Mouse (Mus musculus): ENCODE results near the gene Pgs1. TPM values are rescaled to one million over a fixed set of nuclear protein-coding genes. Genes with fewer than 3 reads are reported as not detected.

The Pgs1 gene
- polyA plus RNA-seq, 1 experiment, result 65.8 TPM

- H3ac ChIP-seq (ENCODE audit: control insufficient read depth, insufficient read length, low read depth), result no peak overlapping the region
- no peaks in the 10 kb centered on the region for H3K36me3 ChIP-seq (ENCODE audit: control insufficient read depth, insufficient read depth)
- peaks cover 64% of the 10 kb centered on the region for H3K27me3 ChIP-seq (ENCODE audit: control insufficient read depth, insufficient read depth, insufficient read length)
- no peaks in the 10 kb centered on the region for H3K79me3 ChIP-seq (ENCODE audit: low read depth)
- TF ChIP-seq CTCF (IDR thresholded peaks at IDR 0.05; ENCODE audit: control insufficient read depth, insufficient read depth, insufficient read length) (no peak), USF1 (IDR thresholded peaks at IDR 0.05; ENCODE audit: low read depth) (peak; percentile 71)
- no peak overlapping the region for H3K4me3 ChIP-seq (ENCODE audit: insufficient read depth, poor library complexity, severe bottlenecking)
- no peaks in the 10 kb centered on the region for H3K79me2 ChIP-seq (ENCODE audit: control insufficient read depth, insufficient read depth)
These were observed 72.8 kb downstream of the Pgs1 start for GRCm38 (mm10) chr11:118058872-118059271.

- Histone ChIP-seq H3K4me3 (ENCODE audit: insufficient read depth, poor library complexity, severe bottlenecking) (no peak overlapping the region), H3K79me3 (ENCODE audit: low read depth) (no peaks in the 10 kb centered on the region), H3K79me2 (ENCODE audit: control insufficient read depth, insufficient read depth) (no peaks in the 10 kb centered on the region), H3ac (ENCODE audit: control insufficient read depth, insufficient read length, low read depth) (no peak overlapping the region), H3K36me3 (ENCODE audit: control insufficient read depth, insufficient read depth) (no peaks in the 10 kb centered on the region), H3K27me3 (ENCODE audit: control insufficient read depth, insufficient read depth, insufficient read length) (peaks cover 62% of the 10 kb centered on the region)
- TF ChIP-seq USF1 (IDR thresholded peaks at IDR 0.05; ENCODE audit: low read depth) (no peak), FOSL1 (IDR thresholded peaks at IDR 0.05; ENCODE audit: insufficient read depth, low read length, poor library complexity, severe bottlenecking) (no peak), MAX (IDR thresholded peaks at IDR 0.05) (no peak), CTCF (IDR thresholded peaks at IDR 0.05; ENCODE audit: control insufficient read depth, insufficient read depth, insufficient read length) (no peak)
These were observed 73.9 kb downstream of the Pgs1 start for GRCm38 (mm10) chr11:118060038-118060437.

- H3ac ChIP-seq (ENCODE audit: control insufficient read depth, insufficient read length, low read depth), result no peak overlapping the region
- H3K79me3 ChIP-seq (ENCODE audit: low read depth), result no peaks in the 10 kb centered on the region
- H3K4me3 ChIP-seq (ENCODE audit: insufficient read depth, poor library complexity, severe bottlenecking), result no peak overlapping the region
- H3K36me3 ChIP-seq (ENCODE audit: control insufficient read depth, insufficient read depth), result no peaks in the 10 kb centered on the region
- no peak for TF ChIP-seq CTCF (IDR thresholded peaks at IDR 0.05; ENCODE audit: control insufficient read depth, insufficient read depth, insufficient read length)
- TF ChIP-seq MYOG (IDR thresholded peaks at IDR 0.05; ENCODE audit: control insufficient read depth, extremely low read depth, insufficient read length), result no peak
- TF ChIP-seq CEBPB (IDR thresholded peaks at IDR 0.05; ENCODE audit: low read depth), result no peak
- TF ChIP-seq FOSL1 (IDR thresholded peaks at IDR 0.05; ENCODE audit: insufficient read depth, low read length, poor library complexity, severe bottlenecking), result no peak
- TF ChIP-seq MAX (IDR thresholded peaks at IDR 0.05), result no peak
- TF ChIP-seq MYOD1 (IDR thresholded peaks at IDR 0.05; ENCODE audit: control insufficient read depth, insufficient read length, low read depth), result no peak
- H3K27me3 ChIP-seq (ENCODE audit: control insufficient read depth, insufficient read depth, insufficient read length), result peaks cover 74% of the 10 kb centered on the region
- H3K79me2 ChIP-seq (ENCODE audit: control insufficient read depth, insufficient read depth), result no peaks in the 10 kb centered on the region
These were observed 81.5 kb downstream of the Pgs1 start for GRCm38 (mm10) chr11:118067588-118067987.

- no peak overlapping the region for H3K4me3 ChIP-seq (ENCODE audit: insufficient read depth, poor library complexity, severe bottlenecking)
- no peak overlapping the region for H3ac ChIP-seq (ENCODE audit: control insufficient read depth, insufficient read length, low read depth)
- TF ChIP-seq USF1 (IDR thresholded peaks at IDR 0.05; ENCODE audit: low read depth), result no peak
- TF ChIP-seq FOSL1 (IDR thresholded peaks at IDR 0.05; ENCODE audit: insufficient read depth, low read length, poor library complexity, severe bottlenecking), result no peak
- no peak for TF ChIP-seq MAX (IDR thresholded peaks at IDR 0.05)
- no peak for TF ChIP-seq CEBPB (IDR thresholded peaks at IDR 0.05; ENCODE audit: low read depth)
- TF ChIP-seq CTCF (IDR thresholded peaks at IDR 0.05; ENCODE audit: control insufficient read depth, insufficient read depth, insufficient read length), result no peak
- TF ChIP-seq MYOD1 (IDR thresholded peaks at IDR 0.05; ENCODE audit: control insufficient read depth, insufficient read length, low read depth), result no peak
- TF ChIP-seq MYOG (IDR thresholded peaks at IDR 0.05; ENCODE audit: control insufficient read depth, extremely low read depth, insufficient read length), result no peak
- H3K36me3 ChIP-seq (ENCODE audit: control insufficient read depth, insufficient read depth), result no peaks in the 10 kb centered on the region
- H3K27me3 ChIP-seq (ENCODE audit: control insufficient read depth, insufficient read depth, insufficient read length), result peaks cover 79% of the 10 kb centered on the region
- no peaks in the 10 kb centered on the region for H3K79me2 ChIP-seq (ENCODE audit: control insufficient read depth, insufficient read depth)
- H3K79me3 ChIP-seq (ENCODE audit: low read depth), result no peaks in the 10 kb centered on the region
These were observed 82.8 kb downstream of the Pgs1 start for GRCm38 (mm10) chr11:118068812-118069332.

GRCm38 (mm10) chr11:118071227-118071912 lies 85.3 kb downstream of the Pgs1 start:
- no peaks in the 10 kb centered on the region for H3K36me3 ChIP-seq (ENCODE audit: control insufficient read depth, insufficient read depth)
- TF ChIP-seq FOSL1 (IDR thresholded peaks at IDR 0.05; ENCODE audit: insufficient read depth, low read length, poor library complexity, severe bottlenecking), result no peak
- TF ChIP-seq USF1 (IDR thresholded peaks at IDR 0.05; ENCODE audit: low read depth), result no peak
- no peak for TF ChIP-seq MYOD1 (IDR thresholded peaks at IDR 0.05; ENCODE audit: control insufficient read depth, insufficient read length, low read depth)
- TF ChIP-seq CTCF (IDR thresholded peaks at IDR 0.05; ENCODE audit: control insufficient read depth, insufficient read depth, insufficient read length), result no peak
- TF ChIP-seq CEBPB (IDR thresholded peaks at IDR 0.05; ENCODE audit: low read depth), result no peak
- TF ChIP-seq MAX (IDR thresholded peaks at IDR 0.05), result no peak
- TF ChIP-seq MYOG (IDR thresholded peaks at IDR 0.05; ENCODE audit: control insufficient read depth, extremely low read depth, insufficient read length), result no peak

More at GRCm38 (mm10) chr11:118071227-118071912, 85.3 kb downstream of the Pgs1 start:
- Histone ChIP-seq H3K79me3 (ENCODE audit: low read depth) (no peaks in the 10 kb centered on the region), H3K79me2 (ENCODE audit: control insufficient read depth, insufficient read depth) (no peaks in the 10 kb centered on the region), H3ac (ENCODE audit: control insufficient read depth, insufficient read length, low read depth) (no peak overlapping the region), H3K4me3 (ENCODE audit: insufficient read depth, poor library complexity, severe bottlenecking) (no peak overlapping the region), H3K27me3 (ENCODE audit: control insufficient read depth, insufficient read depth, insufficient read length) (peaks cover 64% of the 10 kb centered on the region)

Small RNA genes within 50 kb of the gene (microRNA-seq; reads per million reads assigned to microRNA genes)
- 1.3 reads per million, percentile 30 among the genes with 10 or more reads in this experiment for gene Mir6933 (ENCODE audit: borderline microRNAs expressed)

Other genes starting within 250 kb of the Pgs1 start
- 0.09 TPM for gene Tmc8, start 204.2 kb upstream of the Pgs1 start, polyA plus RNA-seq (2012; fragmentation: generic; extraction: Trizol)
- gene Tmc6, start 204.1 kb upstream of the Pgs1 start, polyA plus RNA-seq (2012; fragmentation: generic; extraction: Trizol), result 23.2 TPM
- not detected for gene 6030468B19Rik, start 188.6 kb upstream of the Pgs1 start, polyA plus RNA-seq (2012; fragmentation: generic; extraction: Trizol)
- 0.16 TPM for gene Gm20708, start 176.6 kb upstream of the Pgs1 start, polyA plus RNA-seq (2012; fragmentation: generic; extraction: Trizol)
- 65.3 TPM for gene Syngr2, start 176.6 kb upstream of the Pgs1 start, polyA plus RNA-seq (2012; fragmentation: generic; extraction: Trizol)
- gene Afmid, start 160.4 kb upstream of the Pgs1 start, polyA plus RNA-seq (2012; fragmentation: generic; extraction: Trizol), result 3.2 TPM
- gene Tk1, start 160.2 kb upstream of the Pgs1 start, polyA plus RNA-seq (2012; fragmentation: generic; extraction: Trizol), result 265 TPM
- 230 TPM for gene Birc5, start 137.0 kb upstream of the Pgs1 start, polyA plus RNA-seq (2012; fragmentation: generic; extraction: Trizol)
- gene Tmem235, start 125.5 kb upstream of the Pgs1 start, polyA plus RNA-seq (2012; fragmentation: generic; extraction: Trizol), result 0.05 TPM
- 1.4 TPM for gene Tha1, start 112.8 kb upstream of the Pgs1 start, polyA plus RNA-seq (2012; fragmentation: generic; extraction: Trizol)
- gene Socs3, start 16.2 kb upstream of the Pgs1 start, polyA plus RNA-seq (2012; fragmentation: generic; extraction: Trizol), result 12.5 TPM
- gene Dnah17, start 144.3 kb downstream of the Pgs1 start, polyA plus RNA-seq (2012; fragmentation: generic; extraction: Trizol), result 0.13 TPM

All from C2C12 (cell line).